Mouse (Mus musculus) colon, adult 2 months (tissue): ENCODE measurements around the gene Leng8. TPM values are rescaled to one million over a fixed set of nuclear protein-coding genes. Genes with fewer than 3 reads are reported as not detected.

Experiments
- polyA plus RNA-seq: library from polyadenylated mRNA; depleted of rRNA; stranded (reverse); fragments of >200 nt; gene quantifications from 2 replicates; pipeline ENCODE4 v1.2.3, GENCODE M21; 2012; rRNA removed

Gene Leng8
- polyA plus RNA-seq = 424 and 444 TPM in 2 replicates

GRCm38 (mm10) chr7:4136771-4137531, at the start of gene Leng8:
Leng8 (plus strand) TSS chr7:4137039.

GRCm38 (mm10) chr7:4119344-4119902, 17.4 kb upstream of the Leng8 start, which contains the start of gene Ttyh1:
Ttyh1 (plus strand) TSS chr7:4119408.

GRCm38 (mm10) chr7:4150059-4150541, 13.3 kb downstream of the Leng8 start, which contains the start of gene Leng9:
Leng9 (minus strand) TSS chr7:4150374.

GRCm38 (mm10) chr7:4164090-4164910, 27.5 kb downstream of the Leng8 start, which contains the start of gene Cdc42ep5:
Cdc42ep5 (minus strand) TSS chr7:4164860.

Other genes starting within 250 kb of the Leng8 start
- 0.19 and 2.4 TPM in 2 replicates for gene Gm14548, start 238.9 kb upstream of the Leng8 start, polyA plus RNA-seq
- 0.24 and 1.3 TPM in 2 replicates for gene Lilra6, start 221.5 kb upstream of the Leng8 start, polyA plus RNA-seq
- gene Lair1, start 73.8 kb upstream of the Leng8 start, polyA plus RNA-seq = 3.0 and 3.7 TPM in 2 replicates
- 45.4 and 47.1 TPM in 2 replicates for gene Ttyh1, start 17.6 kb upstream of the Leng8 start, polyA plus RNA-seq
- 63.8 and 67.8 TPM in 2 replicates for gene Leng9, start 13.3 kb downstream of the Leng8 start, polyA plus RNA-seq
- 466 and 548 TPM in 2 replicates for gene Cdc42ep5, start 27.8 kb downstream of the Leng8 start, polyA plus RNA-seq
- gene Lilra5, start 100.7 kb downstream of the Leng8 start, polyA plus RNA-seq = 0.26 and 0.30 TPM in 2 replicates
- 0.09 and 0.12 TPM in 2 replicates for gene Ncr1, start 200.7 kb downstream of the Leng8 start, polyA plus RNA-seq